In genomic region chr1:181232307-181233027, GRCm38 (mm10) we compare ENCODE assay signal across 8 mouse cellular contexts. TPM values are rescaled to one million over a fixed set of nuclear protein-coding genes. Genes with fewer than 3 reads are reported as not detected.
A peak's percentile ranks its signal among the peaks of the same experiment; 100 is the strongest.
DNase-seq lines count a peak whose midpoint lies in the region; ATAC-seq and TF ChIP-seq lines count a peak whose summit lies in the region.

No protein-coding gene starts in this region.

- peaks cover 80% of the 10 kb centered on the region for H3K4me1 ChIP-seq in E14TG2a.4 (replicated peaks; ENCODE audit: low read depth, low read length)
- peaks cover 42% of the 10 kb centered on the region for H3K4me1 ChIP-seq in heart, embryonic 13.5 days
- peaks cover 18% of the 10 kb centered on the region for H3K4me1 ChIP-seq in lung, embryonic 15.5 days

- no peak overlapping the region for H3K9ac ChIP-seq in heart, embryonic 13.5 days
- H3K9ac ChIP-seq in lung, embryonic 15.5 days = no peak overlapping the region

- no peaks in the 10 kb centered on the region for H3K36me3 ChIP-seq in E14TG2a.4 (ENCODE audit: insufficient read depth, low read length)
- no peaks in the 10 kb centered on the region for H3K36me3 ChIP-seq in heart, embryonic 13.5 days
- no peaks in the 10 kb centered on the region for H3K36me3 ChIP-seq in lung, embryonic 15.5 days

- 0 out of 2 replicates have a peak overlapping the region, but pooled peaks have one; percentile 43 for H3K27ac ChIP-seq in heart, embryonic 13.5 days (replicated peaks)
- peak overlapping the region; percentile 35 for H3K27ac ChIP-seq in lung, embryonic 15.5 days

- H3K4me3 ChIP-seq in E14TG2a.4 (replicated peaks; ENCODE audit: low read length) = peak overlapping the region; percentile 60
- no peak overlapping the region for H3K4me3 ChIP-seq in heart, embryonic 13.5 days
- H3K4me3 ChIP-seq in lung, embryonic 15.5 days = no peak overlapping the region

- peak; percentile 66; the same call in 1 of the 2 replicates for ATAC-seq in heart, embryonic 13.5 days (ENCODE audit: extremely low read depth, insufficient number of reproducible peaks, low FRiP score, low TSS enrichment)
- peak; percentile 23; the same call in 1 of the 2 replicates for ATAC-seq in lung, embryonic 15.5 days (ENCODE audit: borderline replicate concordance, extremely low read depth, low FRiP score, low TSS enrichment)

- peak; percentile 75 to 78 for DNase-seq in adrenal gland, adult 18-20 months (ENCODE audit: low spot score in 2 of 2)
- peak; percentile 86 for DNase-seq in embryo, embryonic 10.5 days (ENCODE audit: low spot score)
- DNase-seq in kidney, postnatal 4 days = peak; percentile 88 to 91
- DNase-seq in right cerebral cortex, adult 2 months (ENCODE audit: low spot score in 2 of 2) = peak; percentile 36 to 41
- DNase-seq in urinary bladder, postnatal 25 days (ENCODE audit: low spot score) = peak; percentile 80

- peak; percentile 99 for TF ChIP-seq CTCF in E14TG2a.4 (conservative IDR thresholded peaks at IDR 0.05; ENCODE audit: low read length)

- 0 out of 2 replicates have a peak, but pooled peaks cover 4% of the 10 kb centered on the region for H3K27me3 ChIP-seq in E14TG2a.4 (ENCODE audit: insufficient read depth, low read length)
- no peaks in the 10 kb centered on the region for H3K27me3 ChIP-seq in heart, embryonic 13.5 days (replicated peaks)
- no peaks in the 10 kb centered on the region for H3K27me3 ChIP-seq in lung, embryonic 15.5 days

- no peak overlapping the region for H3K4me2 ChIP-seq in heart, embryonic 13.5 days
- H3K4me2 ChIP-seq in lung, embryonic 15.5 days = no peak overlapping the region

- 22% methylated on average over 8 of the region's 8 CpGs for WGBS in heart, embryonic 13.5 days
- 27% methylated on average over 8 of the region's 8 CpGs for WGBS in lung, embryonic 15.5 days

- H3K9me3 ChIP-seq in E14TG2a.4 (ENCODE audit: low read length) = no peaks in the 10 kb centered on the region
- no peaks in the 10 kb centered on the region for H3K9me3 ChIP-seq in heart, embryonic 13.5 days
- H3K9me3 ChIP-seq in lung, embryonic 15.5 days = no peaks in the 10 kb centered on the region

RNA-seq across cellular contexts. Expression of gene Wdr26, which starts 20.7 kb away (rescaled TPM):
- total RNA-seq in adrenal gland, adult 18-20 months (2021) = 100 to 1,000 TPM; 117 to 139 TPM
- polyA plus RNA-seq in heart, embryonic 13.5 days (2015; fragmentation: Nextera tagmentation; extraction: Ambion mirVana) = 25.9 and 26.7 TPM in 2 replicates
- polyA plus RNA-seq in lung, embryonic 15.5 days (2015; fragmentation: Nextera tagmentation; extraction: Ambion mirVana) = 27.5 and 30.6 TPM in 2 replicates

Comparison
In these comparisons a context has a peak if more than half of its experiments do, and no peak if none do; other contexts are left out.
1. DNase-seq: peak in every context shown above with its lines; median percentile 90 in kidney, postnatal 4 days; 86 in embryo, embryonic 10.5 days; 80 in urinary bladder, postnatal 25 days; 76 in adrenal gland, adult 18-20 months; 38 in right cerebral cortex, adult 2 months.